Mouse (Mus musculus) kidney, adult 9 months (tissue): ENCODE results near the gene Mea1.

Experiments used
- DNase-seq: peaks from one replicate; pipeline ENCODE4 v3.0.0; 2022

Mea1 gene

GRCm38 (mm10) chr17:46678416-46678815, at the start of gene Mea1:
Gene Mea1 (plus strand): TSS chr17:46678793.
- DNase-seq: peak; percentile 52

GRCm38 (mm10) chr17:46629685-46630441, 48.7 kb upstream of the Mea1 start:
- DNase-seq: peak; percentile 54

GRCm38 (mm10) chr17:46636831-46637523, 41.6 kb upstream of the Mea1 start:
- DNase-seq: peak; percentile 85

GRCm38 (mm10) chr17:46639929-46640328, 38.7 kb upstream of the Mea1 start:
- DNase-seq: no peak

DNA sequence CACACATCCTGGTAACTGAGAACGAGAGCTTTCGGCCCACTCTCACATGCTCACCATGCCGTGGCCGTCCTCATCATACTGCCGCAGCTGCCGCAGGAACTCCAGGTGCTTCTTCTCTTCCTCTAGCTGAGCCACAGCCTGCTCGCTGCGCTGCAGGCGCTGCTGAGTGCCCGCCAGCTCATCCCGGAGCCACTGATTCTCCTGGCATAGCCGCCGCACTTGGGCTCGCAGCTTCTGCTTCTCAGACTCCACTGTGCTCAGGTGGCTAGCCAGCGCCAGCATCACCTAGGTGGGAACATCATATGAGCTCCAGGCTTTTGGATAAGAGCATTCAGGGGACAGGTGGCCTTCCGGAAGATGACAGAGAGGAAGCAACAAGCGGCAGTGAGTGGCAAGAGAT, 36.5 kb upstream of the Mea1 start:
- DNase-seq: no peak

- no peak for DNase-seq
Observed at GRCm38 (mm10) chr17:46644152-46644805, 34.3 kb upstream of the Mea1 start.

GRCm38 (mm10) chr17:46644916-46645475, 33.6 kb upstream of the Mea1 start:
- peak; percentile 96 for DNase-seq

- DNase-seq: peak; percentile 99
Observed at GRCm38 (mm10) chr17:46645561-46646321, 32.9 kb upstream of the Mea1 start, which contains the start of the genes Klc4 and Mrpl2. Gene Klc4 (minus strand): TSS chr17:46646022. Gene Mrpl2 (plus strand): TSS chr17:46646229.

GRCm38 (mm10) chr17:46646322-46646662, 32.3 kb upstream of the Mea1 start:
- no peak for DNase-seq

DNA sequence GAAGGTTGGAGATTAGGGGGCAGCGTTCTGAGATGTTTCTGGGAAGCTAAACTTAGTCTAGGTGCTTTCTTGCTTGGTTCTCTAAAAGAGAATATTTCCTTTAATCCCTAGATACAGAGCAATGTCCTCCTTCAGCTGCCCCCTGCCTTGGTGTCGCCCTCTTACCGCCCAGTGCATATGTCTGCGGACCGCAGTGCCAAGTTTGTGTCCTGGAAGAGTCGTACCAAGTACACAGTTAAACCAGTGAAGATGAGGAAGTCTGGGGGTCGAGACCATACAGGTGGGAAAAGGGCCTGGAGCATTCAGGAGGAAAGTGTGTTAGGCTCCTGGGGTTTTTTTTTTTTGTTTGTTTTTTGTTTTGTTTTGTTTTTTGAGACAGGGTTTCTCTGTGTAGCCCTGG, 31.3 kb upstream of the Mea1 start:
- no peak for DNase-seq

- no peak for DNase-seq
Observed at GRCm38 (mm10) chr17:46648436-46648835, 30.2 kb upstream of the Mea1 start.

DNA sequence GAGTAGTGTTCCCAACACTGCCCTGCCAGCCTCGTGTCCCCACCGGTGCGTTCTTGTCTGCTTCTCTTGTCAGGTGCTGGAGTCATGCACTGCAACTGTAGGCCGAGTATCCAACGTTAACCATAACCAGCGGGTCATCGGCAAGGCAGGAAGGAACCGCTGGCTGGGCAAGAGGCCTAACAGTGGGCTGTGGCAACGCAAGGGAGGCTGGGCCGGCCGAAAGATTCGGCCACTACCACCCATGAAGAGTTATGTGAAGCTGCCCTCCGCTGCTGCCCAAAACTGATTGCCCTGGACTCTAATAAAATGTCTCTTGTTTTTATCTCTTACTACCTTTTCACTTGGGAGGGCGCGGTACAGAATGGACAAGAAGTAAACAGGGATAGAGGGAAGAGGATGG, 28.8 kb upstream of the Mea1 start:
- DNase-seq: no peak

- peak; percentile 92 for DNase-seq
Observed at GRCm38 (mm10) chr17:46650232-46651031, 28.2 kb upstream of the Mea1 start, which contains the start of gene Cul7. Gene Cul7 (plus strand): TSS chr17:46650337.

DNA sequence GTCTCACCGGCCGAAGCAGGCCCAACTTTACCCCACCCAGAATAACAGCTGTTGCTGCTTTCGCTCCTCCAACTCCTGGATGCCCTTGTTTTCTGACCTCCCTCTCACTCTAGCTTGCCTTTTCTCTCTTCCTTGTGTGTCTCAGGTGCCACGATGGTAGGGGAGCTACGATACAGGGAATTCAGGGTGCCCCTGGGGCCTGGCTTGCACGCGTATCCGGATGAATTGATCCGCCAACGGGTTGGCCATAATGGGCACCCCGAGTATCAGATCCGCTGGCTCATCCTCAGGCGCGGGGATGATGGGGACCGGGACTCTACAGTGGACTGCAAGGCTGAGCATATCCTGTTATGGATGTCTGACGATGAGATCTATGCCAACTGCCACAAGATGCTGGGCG, 27.3 kb upstream of the Mea1 start:
- no peak for DNase-seq

DNA sequence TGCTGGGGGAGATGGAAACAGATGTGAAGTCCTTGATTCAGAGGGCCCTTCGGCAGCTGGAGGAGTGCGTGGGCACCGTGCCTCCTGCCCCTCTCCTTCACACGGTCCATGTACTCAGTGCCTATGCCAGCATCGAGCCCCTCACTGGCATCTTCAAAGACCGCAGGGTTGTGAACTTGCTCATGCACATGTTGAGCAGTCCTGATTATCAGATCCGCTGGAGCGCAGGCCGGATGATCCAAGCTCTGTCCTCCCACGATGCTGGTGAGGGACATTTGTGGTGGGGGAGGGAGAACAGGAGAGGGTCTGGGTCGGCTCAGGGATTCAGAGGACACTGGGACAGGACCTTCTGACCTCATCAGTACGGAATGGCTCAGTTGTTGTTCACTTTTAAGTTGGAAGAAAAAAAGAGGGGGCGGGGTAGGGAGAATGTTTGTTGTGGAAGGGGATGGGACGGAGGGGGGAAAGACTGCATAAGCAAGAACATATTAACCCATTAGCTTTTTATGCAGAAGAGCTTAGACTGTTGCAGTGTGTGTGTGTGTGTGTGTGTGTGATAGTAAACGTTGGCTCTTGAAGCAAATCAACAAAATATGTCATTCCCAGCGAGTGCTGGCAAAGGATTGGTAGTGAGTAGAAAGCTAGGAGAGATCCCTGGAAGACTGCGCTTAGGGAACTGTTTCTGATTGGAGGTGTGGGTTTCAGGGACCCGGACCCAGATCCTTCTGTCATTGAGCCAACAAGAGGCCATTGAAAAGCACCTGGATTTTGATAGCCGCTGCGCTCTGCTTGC, 26.6 kb upstream of the Mea1 start:
- no peak for DNase-seq

DNA sequence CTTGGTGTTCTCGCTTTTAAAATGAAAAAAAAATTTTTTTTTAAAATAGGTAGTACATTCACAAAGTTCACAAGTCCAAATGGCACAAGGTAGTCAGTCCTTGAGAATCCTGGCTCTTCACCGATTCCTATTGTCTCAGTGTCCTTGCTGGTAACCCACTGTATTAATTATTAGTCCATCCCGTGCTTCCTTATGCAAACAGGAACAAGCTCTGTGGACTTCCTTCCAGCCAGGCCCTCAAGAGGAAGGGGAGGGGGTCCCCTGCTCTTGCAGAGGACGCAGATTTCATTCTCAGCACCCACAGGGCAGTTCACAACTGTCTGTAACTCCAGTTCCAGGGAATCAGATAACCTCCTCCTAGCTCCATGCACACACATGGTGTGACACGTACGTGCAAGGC, 22.5 kb upstream of the Mea1 start:
- peak; percentile 51 for DNase-seq

GRCm38 (mm10) chr17:46661351-46661750, 17.2 kb upstream of the Mea1 start:
- DNase-seq: no peak

DNA sequence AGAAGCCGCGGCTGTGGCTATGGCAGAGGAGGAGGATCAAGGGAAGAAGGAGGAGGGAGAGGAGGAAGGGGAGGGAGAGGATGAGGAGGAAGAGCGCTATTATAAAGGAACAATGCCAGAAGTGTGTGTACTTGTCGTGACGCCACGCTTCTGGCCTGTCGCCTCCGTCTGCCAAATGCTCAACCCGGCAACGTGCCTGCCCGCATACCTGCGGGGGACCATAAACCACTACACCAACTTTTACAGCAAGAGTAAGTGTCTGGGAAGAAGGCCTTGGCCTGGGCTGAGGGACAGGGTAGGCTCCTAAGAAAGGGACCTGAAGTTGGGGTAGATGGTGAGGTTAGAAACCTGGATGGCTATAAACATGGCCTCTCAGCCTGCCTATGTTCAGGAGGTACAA, 16.6 kb upstream of the Mea1 start:
- DNase-seq: no peak

DNA sequence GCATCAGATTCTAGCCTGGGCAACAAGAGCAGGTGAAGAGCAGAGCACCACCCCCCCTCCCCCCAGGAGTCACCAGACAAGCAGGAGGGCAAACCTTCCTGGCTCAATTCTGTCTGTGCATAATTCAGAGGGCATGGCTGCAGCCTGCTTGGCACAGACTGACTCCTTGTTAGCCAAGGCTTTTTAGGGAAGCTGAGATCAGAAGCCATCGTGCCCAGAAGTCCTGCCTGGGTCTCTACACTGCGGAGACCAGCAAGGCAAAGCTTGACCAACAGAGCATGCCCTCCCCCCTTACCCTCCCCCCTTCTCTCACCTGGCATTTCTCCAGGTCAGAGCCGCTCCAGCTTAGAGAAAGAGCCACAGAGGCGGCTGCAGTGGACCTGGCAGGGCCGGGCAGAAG, 15.9 kb upstream of the Mea1 start:
- DNase-seq: peak; percentile 38

DNA sequence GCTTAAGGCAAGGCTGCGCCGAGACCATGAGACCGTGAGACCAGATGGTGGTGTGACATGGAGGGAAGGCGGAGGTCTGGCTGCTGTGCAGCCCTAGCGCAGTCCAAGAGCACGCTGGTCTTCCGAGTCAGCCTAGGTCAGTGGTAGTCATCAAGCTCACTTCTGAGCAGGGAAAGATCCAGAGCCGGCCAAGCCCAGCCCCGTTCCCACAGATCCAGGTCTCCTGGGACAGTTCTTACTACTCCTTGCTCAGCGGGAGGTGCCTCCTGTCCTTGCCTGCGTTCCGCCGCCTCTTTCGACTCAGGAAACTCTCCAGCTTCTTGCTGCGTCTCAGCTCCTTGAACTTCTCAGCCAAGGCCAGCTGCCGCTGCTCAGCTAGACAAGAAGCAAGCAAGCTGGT, 10.9 kb upstream of the Mea1 start:
- DNase-seq: no peak

DNA sequence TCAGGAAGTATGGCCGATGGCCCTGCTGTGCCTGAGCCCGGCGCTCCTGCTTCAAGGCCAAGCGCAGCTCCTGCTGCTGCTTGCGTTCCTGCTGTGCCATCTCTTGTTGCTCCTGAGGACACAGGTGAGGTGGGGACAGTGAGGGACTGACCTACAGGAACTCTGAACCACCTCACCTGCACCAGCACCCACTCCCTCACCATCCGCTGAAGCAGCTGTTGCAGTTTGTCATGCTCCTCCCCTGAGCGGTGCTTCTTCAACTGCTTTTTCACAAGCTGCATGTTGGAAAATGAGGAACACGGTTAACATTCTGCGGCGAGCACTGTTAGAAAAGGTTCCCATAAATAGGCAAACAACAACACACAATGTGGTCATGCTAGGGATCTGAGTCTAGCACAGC, 8.7 kb upstream of the Mea1 start:
- DNase-seq: no peak
